Mouse (Mus musculus) stomach, embryonic 14.5 days (tissue): ENCODE results near the gene Amn. TPM values are rescaled to one million over a fixed set of nuclear protein-coding genes. Genes with fewer than 3 reads are reported as not detected.

Source experiments
- ATAC-seq: fragments of 200-750 bp; cut with Nextera tagmentation; 2 replicates; pipeline ENCODE4 v1.8.0; 2017; ENCODE audit warnings: low read depth, moderate TSS enrichment; ENCODE audit not compliant: insufficient number of reproducible peaks, insufficient read depth, low FRiP score
- H3K27ac ChIP-seq: fragments of 300-500 bp; sonication (generic); 2 replicates; pipeline ENCODE4 v1.5.1; 2014; ENCODE audit warnings: mild to moderate bottlenecking, low read length, moderate library complexity, mixed read lengths
- H3K27me3 ChIP-seq: fragments of 300-500 bp; sonication (generic); 2 replicates; pipeline ENCODE4 v1.6.1; 2014; ENCODE audit warnings: low read length, control low read depth, mixed read lengths; ENCODE audit not compliant: control insufficient read depth, insufficient read depth
- H3K36me3 ChIP-seq: fragments of 300-500 bp; sonication (generic); 2 replicates; pipeline ENCODE4 v1.6.1; 2014; ENCODE audit warnings: mild to moderate bottlenecking, control low read depth, low read length, moderate library complexity, mixed read lengths; ENCODE audit not compliant: control insufficient read depth, insufficient read depth
- H3K4me1 ChIP-seq: fragments of 300-500 bp; sonication (generic); 2 replicates; pipeline ENCODE4 v1.6.1; 2014; ENCODE audit warnings: low read length, control low read depth, mixed read lengths; ENCODE audit not compliant: control insufficient read depth, insufficient read depth
- H3K4me2 ChIP-seq: fragments of 300-500 bp; sonication (generic); replicated peaks from 2 replicates; pipeline ENCODE4 v1.6.1; 2014; ENCODE audit warnings: low read depth, low read length, control low read depth
- H3K4me3 ChIP-seq: fragments of 300-500 bp; sonication (generic); 2 replicates; pipeline ENCODE4 v1.5.1; 2014; ENCODE audit warnings: low read depth, low read length, control low read depth
- H3K9ac ChIP-seq: fragments of 300-500 bp; sonication (generic); replicated peaks from 2 replicates; pipeline ENCODE4 v1.6.1; 2014; ENCODE audit warnings: low read depth, mild to moderate bottlenecking, control low read depth, low read length, moderate library complexity, mixed read lengths
- H3K9me3 ChIP-seq: fragments of 300-500 bp; sonication (generic); 2 replicates; pipeline ENCODE4 v1.6.1; 2016; ENCODE audit warnings: low read depth, low read length, control low read depth; ENCODE audit not compliant: control insufficient read depth
- WGBS: fragments of 180-500 bp; shearing (Covaris S2); extraction: QIAGEN DNeasy Blood & Tissue Kit; methylation state at CpG from one replicate; pipeline ENCODE4 v1.1.7; 2014; 5-methylcytosine and 5-hydroxymethylcytosine counted together
- polyA plus RNA-seq: library from polyadenylated mRNA; unstranded; fragments of >200 nt; fragmentation: Nextera tagmentation; extraction: Ambion mirVana; gene quantifications from 2 replicates; pipeline ENCODE4 v1.2.1, GENCODE M21; 2014

Gene Amn
- polyA plus RNA-seq, 1 experiment from 2014 or later, result not detected

GRCm38 (mm10) chr12:111271406-111271805 is 511 bp downstream of the Amn start:
- Histone ChIP-seq H3K27me3 (peaks cover 64% of the 10 kb centered on the region), H3K4me1 (peaks cover 23% of the 10 kb centered on the region), H3K4me2 (peak overlapping the region; percentile 29), H3K27ac (no peak overlapping the region), H3K36me3 (no peaks in the 10 kb centered on the region), H3K4me3 (peak overlapping the region; percentile 11; the same call in 1 of the 2 replicates), H3K9me3 (no peaks in the 10 kb centered on the region), H3K9ac (no peak overlapping the region)
- ATAC-seq, result no peak
- WGBS, result 6% methylated on average over 25 of the region's 28 CpGs

GRCm38 (mm10) chr12:111271966-111272365 is 1.1 kb downstream of the Amn start:
- Histone ChIP-seq H3K9me3 (no peaks in the 10 kb centered on the region), H3K4me2 (0 out of 2 replicates have a peak overlapping the region, but pooled peaks have one; percentile 16), H3K36me3 (no peaks in the 10 kb centered on the region), H3K4me1 (peaks cover 23% of the 10 kb centered on the region), H3K27me3 (peaks cover 69% of the 10 kb centered on the region), H3K9ac (no peak overlapping the region), H3K27ac (no peak overlapping the region), H3K4me3 (0 out of 2 replicates have a peak overlapping the region, but pooled peaks have one; percentile 11)
- no peak for ATAC-seq
- WGBS, result 15% methylated on average over 8 of the region's 8 CpGs

- peaks cover 72% of the 10 kb centered on the region for H3K27me3 ChIP-seq
- no peak overlapping the region for H3K4me2 ChIP-seq
- no peak for ATAC-seq
- peaks cover 23% of the 10 kb centered on the region for H3K4me1 ChIP-seq
- no peak overlapping the region for H3K9ac ChIP-seq
- no peaks in the 10 kb centered on the region for H3K36me3 ChIP-seq
- 21% methylated on average over 12 of the region's 12 CpGs for WGBS
- no peak overlapping the region for H3K27ac ChIP-seq
- H3K4me3 ChIP-seq, result no peak overlapping the region
- no peaks in the 10 kb centered on the region for H3K9me3 ChIP-seq
Observed at GRCm38 (mm10) chr12:111272420-111272819, 1.5 kb downstream of the Amn start.

- no peak for ATAC-seq
- Histone ChIP-seq H3K27ac (no peak overlapping the region), H3K4me1 (peaks cover 23% of the 10 kb centered on the region), H3K36me3 (no peaks in the 10 kb centered on the region), H3K4me3 (peak overlapping the region; percentile 32), H3K9ac (0 out of 2 replicates have a peak overlapping the region, but pooled peaks have one; percentile 18), H3K9me3 (no peaks in the 10 kb centered on the region), H3K4me2 (peak overlapping the region; percentile 82), H3K27me3 (peaks cover 72% of the 10 kb centered on the region)
- 2% methylated on average over 28 of the region's 28 CpGs for WGBS
Observed at GRCm38 (mm10) chr12:111274006-111274405, 3.1 kb downstream of the Amn start.

- Histone ChIP-seq H3K27ac (no peak overlapping the region), H3K4me2 (peak overlapping the region; percentile 82), H3K4me1 (peaks cover 23% of the 10 kb centered on the region), H3K4me3 (peak overlapping the region; percentile 32), H3K36me3 (no peaks in the 10 kb centered on the region), H3K9ac (0 out of 2 replicates have a peak overlapping the region, but pooled peaks have one; percentile 18), H3K9me3 (no peaks in the 10 kb centered on the region), H3K27me3 (peaks cover 72% of the 10 kb centered on the region)
- ATAC-seq, result no peak
- 2% methylated on average over 80 of the region's 80 CpGs for WGBS
Observed at GRCm38 (mm10) chr12:111274447-111275149, 3.7 kb downstream of the Amn start.

GRCm38 (mm10) chr12:111275150-111275841 is 4.4 kb downstream of the Amn start:
- Histone ChIP-seq H3K4me1 (peaks cover 23% of the 10 kb centered on the region), H3K9ac (no peak overlapping the region), H3K27ac (no peak overlapping the region), H3K36me3 (no peaks in the 10 kb centered on the region), H3K27me3 (peaks cover 65% of the 10 kb centered on the region), H3K4me3 (peak overlapping the region; percentile 32), H3K4me2 (peak overlapping the region; percentile 82), H3K9me3 (no peaks in the 10 kb centered on the region)
- peak; percentile 38; the same call in 1 of the 2 replicates for ATAC-seq
- under 1% methylated on average over 56 of the region's 58 CpGs for WGBS

GRCm38 (mm10) chr12:111276371-111276770 is 5.5 kb downstream of the Amn start:
- H3K4me3 ChIP-seq, result no peak overlapping the region
- no peak overlapping the region for H3K9ac ChIP-seq
- no peaks in the 10 kb centered on the region for H3K9me3 ChIP-seq
- peaks cover 17% of the 10 kb centered on the region for H3K4me1 ChIP-seq
- H3K36me3 ChIP-seq, result no peaks in the 10 kb centered on the region
- no peak overlapping the region for H3K4me2 ChIP-seq
- no peak for ATAC-seq
- WGBS, result 47% methylated on average over 6 of the region's 6 CpGs
- H3K27me3 ChIP-seq, result peaks cover 55% of the 10 kb centered on the region
- no peak overlapping the region for H3K27ac ChIP-seq

GRCm38 (mm10) chr12:111283573-111283972 is 12.7 kb downstream of the Amn start:
- no peak overlapping the region for H3K4me2 ChIP-seq
- H3K36me3 ChIP-seq, result no peaks in the 10 kb centered on the region
- H3K9me3 ChIP-seq, result no peaks in the 10 kb centered on the region
- no peaks in the 10 kb centered on the region for H3K27me3 ChIP-seq
- H3K4me1 ChIP-seq, result 0 out of 2 replicates have a peak, but pooled peaks cover 8% of the 10 kb centered on the region
- ATAC-seq, result no peak
- H3K27ac ChIP-seq, result no peak overlapping the region
- H3K9ac ChIP-seq, result no peak overlapping the region
- 77% methylated on average over 4 of the region's 4 CpGs for WGBS
- no peak overlapping the region for H3K4me3 ChIP-seq
